Mouse (Mus musculus): ENCODE measurements around the gene Apobec1. TPM values are rescaled to one million over a fixed set of nuclear protein-coding genes. Genes with fewer than 3 reads are reported as not detected.
A peak's percentile ranks its signal among the peaks of the same experiment; 100 is the strongest.

The Apobec1 gene
- total and polyA plus RNA-seq, 3 experiments: 4.5 to 5.8 TPM; not detected in 1

DNA sequence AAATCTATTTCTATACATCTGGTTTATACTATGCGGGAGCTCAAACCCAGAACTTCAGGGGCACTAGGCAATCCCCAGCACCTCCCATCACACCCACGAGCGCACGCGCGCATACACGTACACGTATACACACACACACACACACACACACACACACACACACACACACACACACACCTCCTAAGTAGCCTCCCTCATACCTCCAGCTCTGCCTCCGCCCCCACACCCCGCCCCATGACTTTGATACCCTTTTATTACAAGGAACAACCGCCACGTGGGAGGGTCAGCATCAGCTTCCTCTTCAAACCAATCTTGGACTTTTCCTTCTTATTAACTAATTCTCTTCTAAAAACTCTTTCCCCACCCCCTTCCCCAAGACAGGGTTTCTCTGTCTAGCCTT, 5.5 kb upstream of the Apobec1 start:
- peaks cover 0 to 17% of the 10 kb centered on the region in 2 experiments; a peak in 3 of 4 replicates for H3K36me3 ChIP-seq (ENCODE audit: control insufficient read depth in 1 of 2, insufficient read depth in 2 of 2, low read length in 2 of 2)
- H3K9me3 ChIP-seq (replicated peaks; ENCODE audit: insufficient read depth, low read length): no peaks in the 10 kb centered on the region
- peak overlapping the region; percentile 78 for H3K9ac ChIP-seq (ENCODE audit: control insufficient read depth, low read depth, low read length, poor library complexity, severe bottlenecking)
- H3K27me3 ChIP-seq (ENCODE audit: control insufficient read depth in 1 of 2, insufficient read depth in 2 of 2, low read length in 2 of 2): no peaks in the 10 kb centered on the region
- peak; percentile 68 for TF ChIP-seq MYC (IDR thresholded peaks at IDR 0.05; ENCODE audit: low read depth, low read length)
- TF ChIP-seq GATA1 (IDR thresholded peaks at IDR 0.05; ENCODE audit: low read depth, low read length): no peak
- TF ChIP-seq MAZ (IDR thresholded peaks at IDR 0.05; ENCODE audit: low read depth, low read length): no peak
- TF ChIP-seq GABPA (IDR thresholded peaks at IDR 0.05; ENCODE audit: low read depth, low read length): no peak
- no peak for TF ChIP-seq ETS1 (IDR thresholded peaks at IDR 0.05; ENCODE audit: low read depth, low read length)
- TF ChIP-seq HCFC1 (IDR thresholded peaks at IDR 0.05; ENCODE audit: low read depth, low read length): no peak
- peak; percentile 38; the same call in 1 of the 2 replicates for TF ChIP-seq NRF1 (IDR thresholded peaks at IDR 0.05; ENCODE audit: insufficient read depth, low read depth, low read length, poor library complexity, severe bottlenecking)
- no peak for TF ChIP-seq POLR2AphosphoS5 (IDR thresholded peaks at IDR 0.05; ENCODE audit: borderline replicate concordance, low read depth, low read length)
- TF ChIP-seq POLR2AphosphoS2 (IDR thresholded peaks at IDR 0.05; ENCODE audit: low read length): no peak; the same call in 1 of the 2 replicates
- TF ChIP-seq UBTF (IDR thresholded peaks at IDR 0.05; ENCODE audit: borderline replicate concordance, insufficient read depth, low read depth, low read length): no peak
- no peak for TF ChIP-seq TCF12 (IDR thresholded peaks at IDR 0.05; ENCODE audit: low read depth, low read length)
- no peak for TF ChIP-seq CTCF (IDR thresholded peaks at IDR 0.05 in 2 of 3, conservative IDR thresholded peaks at IDR 0.05 in 1 of 3; ENCODE audit: control insufficient read depth in 1 of 3, insufficient read depth in 1 of 3, low read depth in 2 of 3, low read length in 3 of 3, poor library complexity in 1 of 3, severe bottlenecking in 1 of 3)
- TF ChIP-seq ZKSCAN1 (IDR thresholded peaks at IDR 0.05; ENCODE audit: low read depth, low read length): no peak
- TF ChIP-seq RCOR1 (IDR thresholded peaks at IDR 0.05; ENCODE audit: low read depth, low read length): no peak
- no peak for TF ChIP-seq CHD1 (IDR thresholded peaks at IDR 0.05; ENCODE audit: low read depth, low read length)
- TF ChIP-seq MYB (IDR thresholded peaks at IDR 0.05; ENCODE audit: low read depth, low read length): no peak
- peak; percentile 65 for TF ChIP-seq MXI1 (IDR thresholded peaks at IDR 0.05; ENCODE audit: low read depth, low read length)
- TF ChIP-seq TBP (IDR thresholded peaks at IDR 0.05; ENCODE audit: low read depth, low read length): no peak
- peak; percentile 60; the same call in 1 of the 2 replicates for TF ChIP-seq MAX (IDR thresholded peaks at IDR 0.05; ENCODE audit: low read length)
- TF ChIP-seq EP300 (IDR thresholded peaks at IDR 0.05; ENCODE audit: low read depth in 1 of 2, low read length in 2 of 2): peak in 1 of 2 experiments; percentile 12; a peak in 1 of 4 replicates
- no peak for TF ChIP-seq SIN3A (IDR thresholded peaks at IDR 0.05; ENCODE audit: low read length)
- TF ChIP-seq ZC3H11A (IDR thresholded peaks at IDR 0.05; ENCODE audit: low read depth, low read length): no peak
- TF ChIP-seq TAL1 (IDR thresholded peaks at IDR 0.05; ENCODE audit: low read length): no peak
- TF ChIP-seq CHD2 (IDR thresholded peaks at IDR 0.05; ENCODE audit: low read length): no peak
- no peak for TF ChIP-seq NELFE (IDR thresholded peaks at IDR 0.05; ENCODE audit: low read depth, low read length)
- TF ChIP-seq ELF1 (IDR thresholded peaks at IDR 0.05; ENCODE audit: low read depth, low read length): no peak
- peak; percentile 69 for TF ChIP-seq USF1 (IDR thresholded peaks at IDR 0.05; ENCODE audit: low read depth, low read length)
- TF ChIP-seq E2F4 (IDR thresholded peaks at IDR 0.05; ENCODE audit: borderline replicate concordance, low read depth, low read length): no peak
- no peak for TF ChIP-seq POLR2A (IDR thresholded peaks at IDR 0.05; ENCODE audit: control insufficient read depth in 1 of 2, insufficient read depth in 1 of 2, low read depth in 1 of 2, low read length in 2 of 2, poor library complexity in 1 of 2)
- no peak for TF ChIP-seq MEF2A (IDR thresholded peaks at IDR 0.05; ENCODE audit: extremely low read depth, insufficient replicate concordance, low read depth, low read length, poor library complexity, severe bottlenecking)
- TF ChIP-seq BHLHE40 (IDR thresholded peaks at IDR 0.05; ENCODE audit: borderline replicate concordance, low read depth, low read length): no peak
- TF ChIP-seq USF2 (IDR thresholded peaks at IDR 0.05; ENCODE audit: borderline replicate concordance in 1 of 2, insufficient read depth in 1 of 2, low read depth in 1 of 2, low read length in 2 of 2): no peak
- no peak for TF ChIP-seq SMC3 (IDR thresholded peaks at IDR 0.05; ENCODE audit: low read depth, low read length)
- no peak for TF ChIP-seq ZMIZ1 (IDR thresholded peaks at IDR 0.05; ENCODE audit: low read depth, low read length)
- TF ChIP-seq ZNF384 (IDR thresholded peaks at IDR 0.05; ENCODE audit: low read depth, low read length): no peak
- no peak for TF ChIP-seq MAFK (IDR thresholded peaks at IDR 0.05; ENCODE audit: borderline replicate concordance, low read depth, low read length)
- no peak for TF ChIP-seq KAT2A (conservative IDR thresholded peaks at IDR 0.05; ENCODE audit: low read depth, low read length)
- H3K79me2 ChIP-seq (ENCODE audit: control insufficient read depth, insufficient read depth, low read length, poor library complexity): peaks cover 24% of the 10 kb centered on the region
- DNase-seq (ENCODE audit: low read depth, low spot score): peak; percentile 78
- peak overlapping the region; percentile 66 to 76 for H3K4me3 ChIP-seq (ENCODE audit: control insufficient read depth in 1 of 2, insufficient read depth in 1 of 2, low read depth in 2 of 2, low read length in 2 of 2)
- H3K4me1 ChIP-seq (ENCODE audit: control insufficient read depth in 1 of 2, insufficient read depth in 2 of 2, low read length in 2 of 2): peaks cover 7 to 22% of the 10 kb centered on the region in 2 experiments
- peak overlapping the region; percentile 86 for H3K27ac ChIP-seq (ENCODE audit: control insufficient read depth, low read depth, low read length)

Measured in MEL (cell line).